Comparison of ENCODE assay signal across 13 mouse cellular contexts in genomic region chr8:40019281-40019943, GRCm38 (mm10).
"Had no signal": no experiment of that assay in that cellular context is flagged by ENCODE, and none has a peak within 500 bp of the region (broad histone marks: within the 10 kb centered on the region; RNA-seq: fewer than 3 reads in every experiment).

No protein-coding gene starts in this region.

- H3K9ac ChIP-seq: liver, embryonic 15.5 days had no signal

- DNase-seq: kidney, postnatal 25 days; lung, adult 2 months; lung, postnatal 14 days; right cerebral cortex, postnatal 25 days; thymus, adult 18-20 months; thymus, postnatal 14 days had no signal

- H3K36me3 ChIP-seq: limb, embryonic 10.5 days; liver, embryonic 15.5 days had no signal

- H3K27me3 ChIP-seq: liver, embryonic 15.5 days; megakaryocyte, embryonic 14.5 days had no signal

- H3K4me3 ChIP-seq: left cerebral cortex, adult 2 months; limb, embryonic 10.5 days; liver, embryonic 15.5 days; megakaryocyte, embryonic 14.5 days had no signal

- H3K9me3 ChIP-seq: limb, embryonic 10.5 days; liver, embryonic 15.5 days had no signal

- H3K27ac ChIP-seq: left cerebral cortex, adult 2 months; limb, embryonic 10.5 days; liver, embryonic 15.5 days; macrophage had no signal

- H3K4me1 ChIP-seq: limb, embryonic 10.5 days; liver, embryonic 15.5 days; megakaryocyte, embryonic 14.5 days had no signal

- H3K4me2 ChIP-seq: liver, embryonic 11.5 days; liver, embryonic 15.5 days; midbrain, embryonic 11.5 days had no signal
